Mouse (Mus musculus): ENCODE measurements around the gene Arid1b.

DNA sequence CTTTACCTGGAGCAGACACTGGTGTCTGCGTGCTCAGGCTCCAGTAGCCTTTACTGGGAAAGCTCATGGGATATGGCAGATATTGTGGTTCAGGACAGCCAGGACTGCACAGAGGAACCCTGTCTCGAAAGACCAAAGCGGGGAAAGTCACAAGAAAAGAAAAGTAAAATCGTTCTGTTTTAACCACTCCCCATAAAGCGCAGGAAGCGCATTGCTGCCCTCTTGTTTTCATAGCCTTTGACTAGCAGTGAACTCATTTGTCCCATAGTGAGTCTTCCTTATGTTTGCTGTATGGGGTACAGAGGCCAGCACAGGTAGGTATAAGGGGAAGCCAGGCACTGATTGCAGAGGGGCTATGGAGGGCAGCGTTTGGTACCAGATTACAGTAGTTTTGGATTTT lies 173.9 kb downstream of the Arid1b start:
- no peak for TF ChIP-seq CTCF (IDR thresholded peaks at IDR 0.05; ENCODE audit: borderline replicate concordance, extremely low read depth, insufficient read depth, insufficient read length)
- TF ChIP-seq POLR2A (IDR thresholded peaks at IDR 0.05; ENCODE audit: borderline replicate concordance, extremely low read depth, insufficient read depth, insufficient read length, poor library complexity, severe bottlenecking) = no peak
